Mouse (Mus musculus): ENCODE measurements at regions not wholly inside any gene's neighbourhood (a gene's known extent, or its start where the extent isn't known, plus 50 kb on each side); places are given as distances from the start of the nearest gene placed in this dataset.

- DNase-seq = no peak
These were observed 83.5 kb upstream of the Spin1 start for GRCm38 (mm10) chr13:51016956-51017703.

- no peak for DNase-seq
These were observed 82.9 kb upstream of the Spin1 start for GRCm38 (mm10) chr13:51017727-51018321.

GRCm38 (mm10) chr13:51018366-51018765 is 82.3 kb upstream of the Spin1 start:
- no peak for DNase-seq

GRCm38 (mm10) chr13:51022401-51023250 is 78.1 kb upstream of the Spin1 start:
- no peak for DNase-seq

GRCm38 (mm10) chr13:51023271-51023670 is 77.4 kb upstream of the Spin1 start:
- DNase-seq = no peak

- DNase-seq = no peak
These were observed 74.3 kb upstream of the Spin1 start for GRCm38 (mm10) chr13:51026311-51026918.

- DNase-seq = no peak
These were observed 62.7 kb upstream of the Spin1 start for GRCm38 (mm10) chr13:51037850-51038450.

DNA sequence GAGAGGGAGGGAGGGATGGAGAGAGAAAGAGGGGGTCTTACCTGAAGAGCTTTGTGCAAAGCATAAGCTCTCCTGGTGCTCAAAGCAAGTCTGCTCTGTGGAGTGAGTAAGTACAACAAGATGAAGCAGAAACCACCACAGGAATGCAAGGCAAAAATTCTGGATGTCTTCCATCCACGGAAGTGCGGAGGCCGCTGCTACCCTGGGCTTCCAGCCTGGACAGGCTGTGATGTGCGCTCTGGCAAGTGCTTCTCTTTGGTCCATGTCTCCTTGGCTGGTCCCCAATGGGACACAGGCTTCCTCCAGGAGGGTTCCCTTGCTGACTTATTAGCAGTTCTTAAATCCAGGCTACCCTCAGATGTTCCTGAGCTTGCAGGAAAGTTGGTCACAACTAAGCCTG is 61.7 kb upstream of the Spin1 start:
- DNase-seq = no peak

- DNase-seq = no peak
These were observed 59.6 kb upstream of the Spin1 start for GRCm38 (mm10) chr13:51041121-51041520.

GRCm38 (mm10) chr13:51042881-51043402 is 57.7 kb upstream of the Spin1 start:
- no peak for DNase-seq

Measured in liver (tissue).